Mouse (Mus musculus): Measurements from ENCODE around the gene Tnr. TPM values are rescaled to one million over a fixed set of nuclear protein-coding genes. Genes with fewer than 3 reads are reported as not detected.

Tnr gene
- total RNA-seq (2022), result 10 to 100 TPM in 3 of 4 experiments, 1 to 10 TPM in 1; 8.6 to 12.9 (median 11.0) TPM

- DNase-seq, result no peak
These were observed at the start of gene Tnr for GRCm38 (mm10) chr1:159523578-159523977. Gene Tnr, plus strand, starts transcription at chr1:159523769.

- DNase-seq, result no peak
These were observed 33.6 kb upstream of the Tnr start for GRCm38 (mm10) chr1:159489853-159490435.

GRCm38 (mm10) chr1:159492536-159492935, 31.0 kb upstream of the Tnr start:
- DNase-seq, result no peak

- no peak for DNase-seq
These were observed 29.7 kb upstream of the Tnr start for GRCm38 (mm10) chr1:159493720-159494499.

GRCm38 (mm10) chr1:159498236-159498635, 25.3 kb upstream of the Tnr start:
- peak; percentile 36 for DNase-seq

- no peak for DNase-seq
These were observed 23.6 kb upstream of the Tnr start for GRCm38 (mm10) chr1:159499806-159500460.

- no peak for DNase-seq
These were observed 21.7 kb upstream of the Tnr start for GRCm38 (mm10) chr1:159501911-159502310.

GRCm38 (mm10) chr1:159510667-159511066, 12.9 kb upstream of the Tnr start:
- no peak for DNase-seq

- no peak for DNase-seq
These were observed 5.9 kb upstream of the Tnr start for GRCm38 (mm10) chr1:159517647-159518046.

GRCm38 (mm10) chr1:159519206-159519605, 4.4 kb upstream of the Tnr start:
- no peak for DNase-seq

GRCm38 (mm10) chr1:159523069-159523468, 500 bp upstream of the Tnr start:
- no peak for DNase-seq

- DNase-seq, result peak; percentile 34
These were observed 531 bp downstream of the Tnr start for GRCm38 (mm10) chr1:159524051-159524549.

GRCm38 (mm10) chr1:159532841-159533569, 9.4 kb downstream of the Tnr start:
- DNase-seq, result no peak

GRCm38 (mm10) chr1:159535582-159535981, 12.0 kb downstream of the Tnr start:
- DNase-seq, result no peak

- no peak for DNase-seq
These were observed 14.0 kb downstream of the Tnr start for GRCm38 (mm10) chr1:159537541-159537940.

GRCm38 (mm10) chr1:159538076-159538475, 14.5 kb downstream of the Tnr start:
- no peak for DNase-seq

GRCm38 (mm10) chr1:159545470-159546145, 22.0 kb downstream of the Tnr start:
- DNase-seq, result no peak

- no peak for DNase-seq
These were observed 27.5 kb downstream of the Tnr start for GRCm38 (mm10) chr1:159551036-159551435.

GRCm38 (mm10) chr1:159551591-159552442, 28.2 kb downstream of the Tnr start:
- no peak for DNase-seq

- no peak for DNase-seq
These were observed 38.0 kb downstream of the Tnr start for GRCm38 (mm10) chr1:159561616-159562015.

GRCm38 (mm10) chr1:159565129-159565528, 41.6 kb downstream of the Tnr start:
- DNase-seq, result no peak

Measured in adrenal gland, adult 8-10 months (tissue).